Mouse (Mus musculus) layer of hippocampus, adult 9-11 months (tissue): ENCODE measurements at regions not wholly inside any gene's neighbourhood (a gene's known extent, or its start where the extent isn't known, plus 50 kb on each side); places are given as distances from the start of the nearest gene placed in this dataset.
A peak's percentile ranks its signal among the peaks of the same experiment; 100 is the strongest.
"Not testable (repeated sequence)": the region's sequence is repeated elsewhere in the genome, so short reads cannot be mapped to it uniquely, and the experiment has no call there.

ENCODE experiments used
- DNase-seq: peaks from one replicate; pipeline ENCODE4 v3.0.0; 2022

GRCm38 (mm10) chr4:4556126-4556525 is 237.0 kb downstream of the Impad1 start:
- DNase-seq: no peak

GRCm38 (mm10) chr4:4550301-4550700 is 242.9 kb downstream of the Impad1 start:
- no peak for DNase-seq

- no peak for DNase-seq
Observed at GRCm38 (mm10) chr4:4549893-4550292, 243.3 kb downstream of the Impad1 start.

- DNase-seq: no peak
Observed at GRCm38 (mm10) chr4:4537172-4537753, 255.9 kb downstream of the Impad1 start.

- no peak for DNase-seq
Observed at GRCm38 (mm10) chr4:4532196-4532595, 261.0 kb downstream of the Impad1 start.

GRCm38 (mm10) chr4:4528311-4528710 is 264.8 kb downstream of the Impad1 start:
- DNase-seq: no peak

- no peak for DNase-seq
Observed at GRCm38 (mm10) chr4:4521757-4522156, 271.4 kb downstream of the Impad1 start.

- DNase-seq: no peak
Observed at GRCm38 (mm10) chr4:4518741-4519140, 274.4 kb downstream of the Impad1 start.

GRCm38 (mm10) chr4:4513351-4513750 is 279.8 kb downstream of the Impad1 start:
- DNase-seq: no peak

- DNase-seq: no peak
Observed at GRCm38 (mm10) chr4:4510180-4510920, 282.8 kb downstream of the Impad1 start.

- DNase-seq: peak; percentile 6
Observed at GRCm38 (mm10) chr4:4509296-4509695, 283.9 kb downstream of the Impad1 start.

- DNase-seq: no peak
Observed at GRCm38 (mm10) chr4:4497199-4497598, 296.0 kb downstream of the Impad1 start.

- DNase-seq: no peak
Observed at GRCm38 (mm10) chr4:4496181-4496580, 297.0 kb downstream of the Impad1 start.

GRCm38 (mm10) chr4:4465169-4465714 is 327.9 kb downstream of the Impad1 start:
- DNase-seq: no peak

GRCm38 (mm10) chr4:4464130-4464700 is 328.9 kb downstream of the Impad1 start:
- no peak for DNase-seq

- no peak for DNase-seq
Observed at GRCm38 (mm10) chr4:4459258-4459657, 333.9 kb downstream of the Impad1 start.

- DNase-seq: no peak
Observed at GRCm38 (mm10) chr4:4450104-4450503, 343.1 kb downstream of the Impad1 start.

- peak; percentile 39 for DNase-seq
Observed at GRCm38 (mm10) chr4:4442650-4443049, 350.5 kb downstream of the Impad1 start.

- DNase-seq: no peak
Observed at GRCm38 (mm10) chr4:4437559-4437958, 355.6 kb downstream of the Impad1 start.

- DNase-seq: not testable (repeated sequence)
Observed at GRCm38 (mm10) chr4:4424526-4424925, 347.2 kb upstream of the Sdr16c6 start.

GRCm38 (mm10) chr4:4403812-4404211 is 326.5 kb upstream of the Sdr16c6 start:
- DNase-seq: no peak

- DNase-seq: no peak
Observed at GRCm38 (mm10) chr4:4397410-4397809, 320.1 kb upstream of the Sdr16c6 start.

- DNase-seq: no peak
Observed at GRCm38 (mm10) chr4:4380024-4380590, 302.8 kb upstream of the Sdr16c6 start.

- no peak for DNase-seq
Observed at GRCm38 (mm10) chr4:4335216-4335615, 257.9 kb upstream of the Sdr16c6 start.
